26 mouse cellular contexts compared by ENCODE assay signal in genomic region chr12:10425982-10426863, GRCm38 (mm10). TPM values are rescaled to one million over a fixed set of nuclear protein-coding genes. Genes with fewer than 3 reads are reported as not detected.
A peak's percentile ranks its signal among the peaks of the same experiment; 100 is the strongest.
DNase-seq lines count a peak whose midpoint lies in the region; ATAC-seq and TF ChIP-seq lines count a peak whose summit lies in the region.
"Had no signal": no experiment of that assay in that cellular context is flagged by ENCODE, and none has a peak within 500 bp of the region (broad histone marks: within the 10 kb centered on the region; RNA-seq: fewer than 3 reads in every experiment).

No protein-coding gene starts in this region.

- 42% methylated on average over 9 of the region's 9 CpGs for WGBS in kidney, embryonic 15.5 days
- 41% methylated on average over 9 of the region's 9 CpGs for WGBS in kidney, adult 2 months
- 29% methylated on average over 9 of the region's 9 CpGs for WGBS in neural tube, embryonic 15.5 days
- WGBS in embryonic facial prominence, embryonic 14.5 days: 46% methylated on average over 9 of the region's 9 CpGs

- DNase-seq in kidney, adult 2 months: no peak
- DNase-seq in neural tube, embryonic 10.5 days (ENCODE audit: extremely low spot score, low spot score): peak; percentile 16
- DNase-seq in embryonic facial prominence, embryonic 14.5 days (ENCODE audit: low spot score): peak; percentile 39
- no peak for DNase-seq in gastrocnemius, postnatal 14 days
- DNase-seq: adrenal gland, adult 2 months; B cell, adult 2 months; cerebellum, adult 8-10 months; heart, adult 18-20 months; heart, postnatal 36 days; kidney, adult 18-20 months; midbrain, embryonic 14.5 days; right cerebral cortex, postnatal 4 days; thymus, adult 2 months had no signal

- no peak overlapping the region for H3K9ac ChIP-seq in kidney, embryonic 15.5 days
- no peak overlapping the region for H3K9ac ChIP-seq in neural tube, embryonic 15.5 days (replicated peaks)
- no peak overlapping the region for H3K9ac ChIP-seq in embryonic facial prominence, embryonic 14.5 days (ENCODE audit: low read depth, low read length)
- H3K9ac ChIP-seq: limb, embryonic 15.5 days; liver, embryonic 15.5 days had no signal

- TF ChIP-seq CTCF in kidney, adult 2 months (conservative IDR thresholded peaks at IDR 0.05; ENCODE audit: insufficient read depth, insufficient read length, low read depth, low read length): no peak

- H3K27me3 ChIP-seq in kidney, embryonic 15.5 days: no peaks in the 10 kb centered on the region
- no peaks in the 10 kb centered on the region for H3K27me3 ChIP-seq in kidney, adult 2 months (replicated peaks; ENCODE audit: control insufficient read depth, insufficient read depth, low read length)
- no peaks in the 10 kb centered on the region for H3K27me3 ChIP-seq in neural tube, embryonic 15.5 days (replicated peaks)
- no peaks in the 10 kb centered on the region for H3K27me3 ChIP-seq in embryonic facial prominence, embryonic 14.5 days (replicated peaks; ENCODE audit: control insufficient read depth, insufficient read depth, low read length)
- H3K27me3 ChIP-seq: limb, embryonic 15.5 days; liver, embryonic 15.5 days had no signal

- H3K4me3 ChIP-seq in kidney, embryonic 15.5 days (replicated peaks): no peak overlapping the region
- H3K4me3 ChIP-seq in kidney, adult 2 months (ENCODE audit: insufficient read depth, low read depth, low read length): no peak overlapping the region
- no peak overlapping the region for H3K4me3 ChIP-seq in neural tube, embryonic 15.5 days (replicated peaks)
- no peak overlapping the region for H3K4me3 ChIP-seq in embryonic facial prominence, embryonic 14.5 days (ENCODE audit: low read depth, low read length)
- H3K4me3 ChIP-seq: limb, embryonic 15.5 days; liver, embryonic 15.5 days; myocyte had no signal

- TF ChIP-seq POLR2A in kidney, adult 2 months (IDR thresholded peaks at IDR 0.05; ENCODE audit: low read depth, low read length): no peak

- H3K9me3 ChIP-seq in kidney, embryonic 15.5 days (replicated peaks): no peaks in the 10 kb centered on the region
- no peaks in the 10 kb centered on the region for H3K9me3 ChIP-seq in neural tube, embryonic 15.5 days (replicated peaks)
- no peaks in the 10 kb centered on the region for H3K9me3 ChIP-seq in embryonic facial prominence, embryonic 14.5 days (ENCODE audit: control insufficient read depth, low read length)
- H3K9me3 ChIP-seq: limb, embryonic 15.5 days; liver, embryonic 15.5 days had no signal

- ATAC-seq in kidney, embryonic 15.5 days (replicated peaks; ENCODE audit: low FRiP score): peak; percentile 87
- ATAC-seq in neural tube, embryonic 15.5 days (ENCODE audit: low FRiP score): no peak
- no peak for ATAC-seq in embryonic facial prominence, embryonic 14.5 days (ENCODE audit: low read depth)
- no peak for ATAC-seq in megakaryocyte, adult 5-6 weeks (ENCODE audit: poor library complexity, severe bottlenecking)

- intact Hi-C loops in gastrocnemius, postnatal 14 days (cut with DNase I; ENCODE audit: low total_unique reads): no loop called here

- H3K4me2 ChIP-seq in kidney, embryonic 15.5 days: no peak overlapping the region
- H3K4me2 ChIP-seq in neural tube, embryonic 15.5 days: no peak overlapping the region
- no peak overlapping the region for H3K4me2 ChIP-seq in embryonic facial prominence, embryonic 14.5 days (ENCODE audit: low read depth, low read length)
- H3K4me2 ChIP-seq: limb, embryonic 15.5 days; liver, embryonic 15.5 days had no signal

- H3K4me1 ChIP-seq in kidney, embryonic 15.5 days: no peaks in the 10 kb centered on the region
- H3K4me1 ChIP-seq in kidney, adult 2 months (ENCODE audit: control insufficient read depth, insufficient read depth, low read length): no peaks in the 10 kb centered on the region
- no peaks in the 10 kb centered on the region for H3K4me1 ChIP-seq in neural tube, embryonic 15.5 days
- no peaks in the 10 kb centered on the region for H3K4me1 ChIP-seq in embryonic facial prominence, embryonic 14.5 days (ENCODE audit: control insufficient read depth, insufficient read depth, low read length)
- H3K4me1 ChIP-seq: limb, embryonic 15.5 days; liver, embryonic 15.5 days had no signal

- peak overlapping the region; percentile 45 for H3K27ac ChIP-seq in kidney, embryonic 15.5 days
- no peak overlapping the region for H3K27ac ChIP-seq in kidney, adult 2 months (ENCODE audit: insufficient read depth, low read depth, low read length)
- no peak overlapping the region for H3K27ac ChIP-seq in neural tube, embryonic 15.5 days (replicated peaks)
- H3K27ac ChIP-seq in embryonic facial prominence, embryonic 14.5 days (replicated peaks; ENCODE audit: low read depth, low read length): no peak overlapping the region
- H3K27ac ChIP-seq: limb, embryonic 15.5 days; liver, embryonic 15.5 days had no signal

- no peaks in the 10 kb centered on the region for H3K36me3 ChIP-seq in kidney, embryonic 15.5 days
- no peaks in the 10 kb centered on the region for H3K36me3 ChIP-seq in kidney, adult 2 months (ENCODE audit: control insufficient read depth, insufficient read depth, low read length)
- no peaks in the 10 kb centered on the region for H3K36me3 ChIP-seq in neural tube, embryonic 15.5 days
- H3K36me3 ChIP-seq in embryonic facial prominence, embryonic 14.5 days (ENCODE audit: control insufficient read depth, insufficient read depth, low read length): no peaks in the 10 kb centered on the region
- H3K36me3 ChIP-seq: limb, embryonic 15.5 days; liver, embryonic 15.5 days had no signal

RNA-seq across cellular contexts. Expression of gene Rdh14, which starts 35.7 kb away (rescaled TPM):
- polyA plus RNA-seq in kidney, embryonic 15.5 days (2015; fragmentation: Nextera tagmentation; extraction: Ambion mirVana): 36.1 and 36.5 TPM in 2 replicates
- 22.8 and 23.7 TPM in 2 replicates for polyA plus RNA-seq in kidney, adult 2 months (2012; rRNA removed)
- 46.2 and 47.9 TPM in 2 replicates for polyA plus RNA-seq in neural tube, embryonic 15.5 days (2015; fragmentation: Nextera tagmentation; extraction: Ambion mirVana)
- polyA plus RNA-seq in embryonic facial prominence, embryonic 14.5 days (2014; fragmentation: Nextera tagmentation; extraction: Ambion mirVana): 40.7 and 44.2 TPM in 2 replicates
- 10 to 100 TPM; 31.2 to 32.6 TPM for total RNA-seq in gastrocnemius, postnatal 14 days (2021)
- 13.8 and 15.5 TPM in 2 replicates for total RNA-seq in megakaryocyte, adult 5-6 weeks (2015)
- 7.1 and 8.5 TPM in 2 replicates for total RNA-seq in megakaryocyte, adult 5-6 weeks (2017)

RNA-seq across cellular contexts. Expression of gene Nt5c1b, which starts 56.5 kb away (rescaled TPM):
- polyA plus RNA-seq in kidney, embryonic 15.5 days (2015; fragmentation: Nextera tagmentation; extraction: Ambion mirVana): 0.12 TPM in 1 of 2 replicates, not detected in the other
- 0.09 and 0.14 TPM in 2 replicates for polyA plus RNA-seq in kidney, adult 2 months (2012; rRNA removed)
- 0.13 TPM in 1 of 2 replicates, not detected in the other for polyA plus RNA-seq in neural tube, embryonic 15.5 days (2015; fragmentation: Nextera tagmentation; extraction: Ambion mirVana)
- not detected in 2 replicates for polyA plus RNA-seq in embryonic facial prominence, embryonic 14.5 days (2014; fragmentation: Nextera tagmentation; extraction: Ambion mirVana)
- total RNA-seq in gastrocnemius, postnatal 14 days (2021): not detected
- not detected in 2 replicates for total RNA-seq in megakaryocyte, adult 5-6 weeks (2015)
- not detected in 2 replicates for total RNA-seq in megakaryocyte, adult 5-6 weeks (2017)
- total RNA-seq: adrenal gland, adult 2 months; common myeloid progenitor, adult 5-6 weeks; gastrocnemius, adult 8-10 months; heart, adult 18-20 months; heart, postnatal 36 days; layer of hippocampus, adult 18-20 months; left cerebral cortex, postnatal 25 days had no signal
- polyA plus RNA-seq: adrenal gland, adult 2 months; frontal cortex, adult 2 months; heart, embryonic 14.5 days; limb, embryonic 15.5 days; liver, embryonic 15.5 days; midbrain, embryonic 14.5 days; myocyte; stomach, embryonic 16.5 days had no signal

Comparison
In these comparisons a context has a peak if more than half of its experiments do, and no peak if none do; other contexts are left out.
1. DNase-seq: peak in neural tube, embryonic 10.5 days (single experiment) and embryonic facial prominence, embryonic 14.5 days (single experiment); none in kidney, adult 2 months (single experiment) and gastrocnemius, postnatal 14 days (single experiment).